Mouse (Mus musculus) heart, adult 2 months (tissue): ENCODE measurements around the gene Rbm39.
A peak's percentile ranks its signal among the peaks of the same experiment; 100 is the strongest.

Source experiments
- CTCF ChIP-seq: fragments of 200-600 bp; IDR thresholded peaks from 2 replicates; pipeline ENCODE4 v1.8.1; 2022; ENCODE audit warnings: antibody characterized with exemption, mild to moderate bottlenecking, moderate library complexity
- EP300 ChIP-seq: fragments of 200-500 bp; IDR thresholded peaks from 2 replicates; pipeline ENCODE4 v1.6.1; 2011; ENCODE audit warnings: low read depth, low read length, control low read depth; ENCODE audit not compliant: insufficient read depth
- POLR2A ChIP-seq: fragments of 200-500 bp; IDR thresholded peaks from 2 replicates; pipeline ENCODE4 v1.6.1; 2011; ENCODE audit warnings: mild to moderate bottlenecking, low read depth, low read length, control low read depth; ENCODE audit not compliant: insufficient read depth

DNA sequence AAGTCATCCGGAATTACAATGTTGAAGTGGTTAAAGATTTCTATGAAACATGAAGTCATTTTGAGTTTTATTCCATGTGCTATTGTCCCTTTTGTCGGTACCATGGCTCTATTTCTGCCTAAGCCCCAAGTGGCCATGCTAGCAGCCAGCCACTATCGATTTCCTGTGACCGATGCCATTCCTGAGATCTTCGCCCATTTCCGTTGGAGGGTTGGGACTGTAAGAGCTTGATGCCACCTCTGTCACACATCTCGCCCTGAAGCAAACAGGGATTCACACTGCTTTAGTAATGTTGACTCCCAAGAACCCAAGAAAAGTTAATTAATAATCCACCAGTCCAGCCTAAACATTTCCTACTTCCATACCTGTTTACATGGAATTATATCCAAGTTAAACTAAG lies 2.4 kb downstream of the Rbm39 start:
- no peak for TF ChIP-seq CTCF
- TF ChIP-seq POLR2A = 0 out of 2 replicates have a peak, but pooled peaks have one; percentile 9
- no peak for TF ChIP-seq EP300
